Mouse (Mus musculus): ENCODE measurements at regions not wholly inside any gene's neighbourhood (a gene's known extent, or its start where the extent isn't known, plus 50 kb on each side); places are given as distances from the start of the nearest gene placed in this dataset.
"Not testable (repeated sequence)": the region's sequence is repeated elsewhere in the genome, so short reads cannot be mapped to it uniquely, and the experiment has no call there.

DNA sequence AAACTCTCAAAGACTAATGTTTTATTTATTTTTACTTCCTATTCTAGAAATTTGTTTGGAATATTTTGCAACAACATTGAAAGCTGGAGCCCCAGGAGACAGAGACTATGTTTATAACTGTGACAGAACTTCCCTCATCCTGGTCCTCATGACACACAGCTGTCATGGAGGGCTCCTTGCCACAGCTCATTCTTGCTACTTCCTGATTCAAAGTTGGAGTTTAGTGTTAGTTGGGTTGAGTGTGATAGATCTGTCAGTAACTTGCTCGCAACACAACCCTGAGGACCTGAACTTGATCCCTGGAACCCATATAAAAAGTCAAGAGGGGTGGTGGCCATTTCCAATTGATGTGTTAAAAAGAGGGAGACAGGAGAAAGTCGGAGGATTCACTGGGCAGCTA, 328.3 kb upstream of the Nox3 start:
- no peak overlapping the region for H3K9ac ChIP-seq (replicated peaks; ENCODE audit: low read depth, low read length)
- H3K27me3 ChIP-seq (replicated peaks; ENCODE audit: control insufficient read depth, insufficient read depth, low read length), result no peaks in the 10 kb centered on the region
- no peak overlapping the region for H3K4me2 ChIP-seq (ENCODE audit: low read length)
- 0 out of 2 replicates have a peak, but pooled peaks cover 3% of the 10 kb centered on the region for H3K4me1 ChIP-seq (replicated peaks; ENCODE audit: control insufficient read depth, insufficient read depth, low read length)
- H3K4me3 ChIP-seq (replicated peaks; ENCODE audit: low read length), result no peak overlapping the region
- ATAC-seq, result no peak
- H3K27ac ChIP-seq (ENCODE audit: low read length), result no peak overlapping the region
- no peaks in the 10 kb centered on the region for H3K36me3 ChIP-seq (ENCODE audit: control insufficient read depth, insufficient read depth)
- 88% methylated on average over 2 of the region's 2 CpGs for WGBS
- no peaks in the 10 kb centered on the region for H3K9me3 ChIP-seq (ENCODE audit: control insufficient read depth, low read length)

GRCm38 (mm10) chr17:4029202-4029601, 333.1 kb upstream of the Nox3 start:
- peak overlapping the region; percentile 23; the same call in 1 of the 2 replicates for H3K27ac ChIP-seq (ENCODE audit: low read length)
- H3K27me3 ChIP-seq (replicated peaks; ENCODE audit: control insufficient read depth, insufficient read depth, low read length), result no peaks in the 10 kb centered on the region
- H3K4me3 ChIP-seq (replicated peaks; ENCODE audit: low read length), result no peak overlapping the region
- H3K36me3 ChIP-seq (ENCODE audit: control insufficient read depth, insufficient read depth), result no peaks in the 10 kb centered on the region
- H3K9me3 ChIP-seq (ENCODE audit: control insufficient read depth, low read length), result no peaks in the 10 kb centered on the region
- WGBS, result 36% methylated on average over 9 of the region's 9 CpGs
- ATAC-seq, result peak; percentile 59; the same call in 1 of the 2 replicates
- H3K9ac ChIP-seq (replicated peaks; ENCODE audit: low read depth, low read length), result no peak overlapping the region
- 0 out of 2 replicates have a peak, but pooled peaks cover 3% of the 10 kb centered on the region for H3K4me1 ChIP-seq (replicated peaks; ENCODE audit: control insufficient read depth, insufficient read depth, low read length)
- H3K4me2 ChIP-seq (ENCODE audit: low read length), result no peak overlapping the region

GRCm38 (mm10) chr17:4034816-4035360, 338.8 kb upstream of the Nox3 start:
- no peak for ATAC-seq
- Histone ChIP-seq H3K36me3 (ENCODE audit: control insufficient read depth, insufficient read depth) (no peaks in the 10 kb centered on the region), H3K9me3 (ENCODE audit: control insufficient read depth, low read length) (no peaks in the 10 kb centered on the region), H3K4me1 (replicated peaks; ENCODE audit: control insufficient read depth, insufficient read depth, low read length) (peaks cover 3% of the 10 kb centered on the region), H3K4me2 (ENCODE audit: low read length) (no peak overlapping the region), H3K4me3 (replicated peaks; ENCODE audit: low read length) (no peak overlapping the region), H3K27me3 (replicated peaks; ENCODE audit: control insufficient read depth, insufficient read depth, low read length) (no peaks in the 10 kb centered on the region), H3K9ac (replicated peaks; ENCODE audit: low read depth, low read length) (no peak overlapping the region), H3K27ac (ENCODE audit: low read length) (no peak overlapping the region)
- WGBS, result 29% methylated on average over 3 of the region's 3 CpGs

DNA sequence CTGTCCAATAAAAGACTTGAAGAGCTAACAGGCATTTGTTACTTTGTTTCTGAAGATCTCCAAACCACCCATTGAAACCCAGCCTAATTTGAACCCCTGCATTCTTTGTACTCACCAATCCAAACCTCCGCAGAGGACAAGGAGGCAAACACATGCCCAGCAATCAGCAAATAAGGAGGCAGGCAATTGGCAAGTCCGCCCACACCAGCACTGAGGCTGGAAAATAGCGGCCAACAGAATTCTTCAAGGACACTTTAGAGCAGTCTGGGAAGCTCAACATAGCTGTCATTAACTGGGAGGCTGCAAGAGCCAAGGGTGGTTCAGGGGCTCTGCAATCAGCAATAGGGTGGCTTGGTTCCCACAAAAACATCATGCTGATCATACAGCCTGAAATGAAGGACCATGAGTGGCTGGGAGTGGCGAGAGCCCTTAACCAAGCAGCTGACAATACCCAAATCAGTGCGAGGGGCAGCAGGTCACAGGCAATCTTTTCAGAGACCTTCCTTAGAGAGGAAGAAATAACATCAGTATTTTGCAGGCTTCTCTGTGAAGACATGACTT, 344.1 kb upstream of the Nox3 start:
- Histone ChIP-seq H3K27me3 (replicated peaks; ENCODE audit: control insufficient read depth, insufficient read depth, low read length) (no peaks in the 10 kb centered on the region), H3K27ac (ENCODE audit: low read length) (peak overlapping the region; percentile 31; the same call in 1 of the 2 replicates), H3K4me2 (ENCODE audit: low read length) (no peak overlapping the region), H3K4me3 (replicated peaks; ENCODE audit: low read length) (no peak overlapping the region), H3K4me1 (replicated peaks; ENCODE audit: control insufficient read depth, insufficient read depth, low read length) (peaks cover 8% of the 10 kb centered on the region), H3K9ac (replicated peaks; ENCODE audit: low read depth, low read length) (no peak overlapping the region), H3K36me3 (ENCODE audit: control insufficient read depth, insufficient read depth) (no peaks in the 10 kb centered on the region), H3K9me3 (ENCODE audit: control insufficient read depth, low read length) (no peaks in the 10 kb centered on the region)
- peak; percentile 94 for ATAC-seq
- 6% methylated on average over 5 of the region's 5 CpGs for WGBS

- ATAC-seq; H3K36me3 ChIP-seq (ENCODE audit: control insufficient read depth, insufficient read depth); H3K9ac ChIP-seq (replicated peaks; ENCODE audit: low read depth, low read length); H3K4me3 ChIP-seq (replicated peaks; ENCODE audit: low read length); H3K9me3 ChIP-seq (ENCODE audit: control insufficient read depth, low read length); H3K4me2 ChIP-seq (ENCODE audit: low read length); H3K4me1 ChIP-seq (replicated peaks; ENCODE audit: control insufficient read depth, insufficient read depth, low read length); H3K27ac ChIP-seq (ENCODE audit: low read length); H3K27me3 ChIP-seq (replicated peaks; ENCODE audit: control insufficient read depth, insufficient read depth, low read length): not testable (repeated sequence)
Observed at GRCm38 (mm10) chr17:4060186-4060585, 364.1 kb upstream of the Nox3 start.

GRCm38 (mm10) chr17:4073381-4073780, 377.3 kb upstream of the Nox3 start:
- Histone ChIP-seq H3K27ac (ENCODE audit: low read length) (no peak overlapping the region), H3K4me1 (replicated peaks; ENCODE audit: control insufficient read depth, insufficient read depth, low read length) (no peaks in the 10 kb centered on the region), H3K9me3 (ENCODE audit: control insufficient read depth, low read length) (no peaks in the 10 kb centered on the region), H3K4me3 (replicated peaks; ENCODE audit: low read length) (no peak overlapping the region), H3K36me3 (ENCODE audit: control insufficient read depth, insufficient read depth) (no peaks in the 10 kb centered on the region), H3K4me2 (ENCODE audit: low read length) (no peak overlapping the region), H3K9ac (replicated peaks; ENCODE audit: low read depth, low read length) (no peak overlapping the region), H3K27me3 (replicated peaks; ENCODE audit: control insufficient read depth, insufficient read depth, low read length) (no peaks in the 10 kb centered on the region)
- 72% methylated on average over 2 of the region's 2 CpGs for WGBS
- ATAC-seq, result no peak

- no peak overlapping the region for H3K9ac ChIP-seq (replicated peaks; ENCODE audit: low read depth, low read length)
- 83% methylated on average over 2 of the region's 2 CpGs for WGBS
- no peak for ATAC-seq
Observed at GRCm38 (mm10) chr17:4080564-4080963, 384.5 kb upstream of the Nox3 start.

DNA sequence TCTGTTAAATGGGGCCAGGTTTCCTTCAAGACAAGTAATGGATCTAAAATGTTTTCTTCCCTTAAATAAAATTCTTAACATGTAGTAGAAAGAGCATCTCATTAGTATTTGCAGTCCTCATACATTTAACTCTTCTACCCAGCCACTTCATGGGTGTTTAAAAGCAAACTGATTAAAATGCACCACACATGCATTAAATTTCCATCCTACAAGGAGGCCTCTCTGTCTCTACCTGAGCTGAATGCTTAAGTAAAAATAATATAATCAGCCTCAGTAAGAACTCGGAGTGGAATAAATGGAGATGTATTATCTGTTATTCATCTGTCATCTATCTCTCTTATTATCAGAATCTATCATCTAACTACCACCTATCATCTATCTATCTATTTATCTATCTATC, 398.6 kb upstream of the Nox3 start:
- Histone ChIP-seq H3K36me3 (ENCODE audit: control insufficient read depth, insufficient read depth) (no peaks in the 10 kb centered on the region), H3K27me3 (replicated peaks; ENCODE audit: control insufficient read depth, insufficient read depth, low read length) (no peaks in the 10 kb centered on the region), H3K9me3 (ENCODE audit: control insufficient read depth, low read length) (no peaks in the 10 kb centered on the region), H3K4me3 (replicated peaks; ENCODE audit: low read length) (no peak overlapping the region), H3K4me2 (ENCODE audit: low read length) (no peak overlapping the region), H3K9ac (replicated peaks; ENCODE audit: low read depth, low read length) (no peak overlapping the region), H3K27ac (ENCODE audit: low read length) (no peak overlapping the region), H3K4me1 (replicated peaks; ENCODE audit: control insufficient read depth, insufficient read depth, low read length) (no peaks in the 10 kb centered on the region)
- no peak for ATAC-seq
- 62% methylated on average over 1 of the region's 1 CpGs for WGBS

More at GRCm38 (mm10) chr17:4080564-4080963, 384.5 kb upstream of the Nox3 start:
- H3K36me3 ChIP-seq (ENCODE audit: control insufficient read depth, insufficient read depth), result no peaks in the 10 kb centered on the region
- H3K27ac ChIP-seq (ENCODE audit: low read length), result no peak overlapping the region
- H3K27me3 ChIP-seq (replicated peaks; ENCODE audit: control insufficient read depth, insufficient read depth, low read length), result no peaks in the 10 kb centered on the region
- no peak overlapping the region for H3K4me2 ChIP-seq (ENCODE audit: low read length)
- no peaks in the 10 kb centered on the region for H3K9me3 ChIP-seq (ENCODE audit: control insufficient read depth, low read length)
- H3K4me3 ChIP-seq (replicated peaks; ENCODE audit: low read length), result no peak overlapping the region
- no peaks in the 10 kb centered on the region for H3K4me1 ChIP-seq (replicated peaks; ENCODE audit: control insufficient read depth, insufficient read depth, low read length)

GRCm38 (mm10) chr17:4103321-4103720, 407.3 kb upstream of the Nox3 start:
- H3K4me3 ChIP-seq (replicated peaks; ENCODE audit: low read length), result no peak overlapping the region
- H3K27ac ChIP-seq (ENCODE audit: low read length), result no peak overlapping the region
- H3K9ac ChIP-seq (replicated peaks; ENCODE audit: low read depth, low read length), result no peak overlapping the region
- no peaks in the 10 kb centered on the region for H3K9me3 ChIP-seq (ENCODE audit: control insufficient read depth, low read length)
- no peaks in the 10 kb centered on the region for H3K4me1 ChIP-seq (replicated peaks; ENCODE audit: control insufficient read depth, insufficient read depth, low read length)
- no peaks in the 10 kb centered on the region for H3K36me3 ChIP-seq (ENCODE audit: control insufficient read depth, insufficient read depth)
- WGBS, result 93% methylated on average over 3 of the region's 3 CpGs
- no peak for ATAC-seq
- H3K27me3 ChIP-seq (replicated peaks; ENCODE audit: control insufficient read depth, insufficient read depth, low read length), result no peaks in the 10 kb centered on the region
- no peak overlapping the region for H3K4me2 ChIP-seq (ENCODE audit: low read length)

GRCm38 (mm10) chr17:4109263-4109662, 413.2 kb upstream of the Nox3 start:
- Histone ChIP-seq H3K4me2 (ENCODE audit: low read length) (no peak overlapping the region), H3K27ac (ENCODE audit: low read length) (no peak overlapping the region), H3K4me1 (replicated peaks; ENCODE audit: control insufficient read depth, insufficient read depth, low read length) (no peaks in the 10 kb centered on the region), H3K4me3 (replicated peaks; ENCODE audit: low read length) (no peak overlapping the region), H3K9me3 (ENCODE audit: control insufficient read depth, low read length) (no peaks in the 10 kb centered on the region), H3K9ac (replicated peaks; ENCODE audit: low read depth, low read length) (no peak overlapping the region), H3K36me3 (ENCODE audit: control insufficient read depth, insufficient read depth) (no peaks in the 10 kb centered on the region), H3K27me3 (replicated peaks; ENCODE audit: control insufficient read depth, insufficient read depth, low read length) (no peaks in the 10 kb centered on the region)
- WGBS, result 52% methylated on average over 3 of the region's 3 CpGs
- ATAC-seq, result no peak

All from forebrain, embryonic 16.5 days (tissue).